Mouse (Mus musculus) testis, adult 2 months (tissue): ENCODE results near the gene Zcchc2.

Experiments
- CTCF ChIP-seq: fragments of 200-500 bp; IDR thresholded peaks from 2 replicates; pipeline ENCODE4 v1.5.1; 2012; ENCODE audit warnings: low read depth, mild to moderate bottlenecking, inconsistent platforms, low read length, moderate library complexity; ENCODE audit not compliant: control insufficient read depth, insufficient read depth, insufficient replicate concordance
- POLR2A ChIP-seq: fragments of 200-500 bp; IDR thresholded peaks from 2 replicates; pipeline ENCODE4 v1.6.1; 2012; ENCODE audit warnings: low read depth, mild to moderate bottlenecking, inconsistent platforms, low read length, moderate library complexity; ENCODE audit not compliant: control insufficient read depth

GRCm38 (mm10) chr1:106029769-106030168 lies 39.6 kb downstream of the Zcchc2 start:
- TF ChIP-seq POLR2A, result no peak
- no peak for TF ChIP-seq CTCF
